Mouse (Mus musculus): ENCODE results near the gene Zbtb20. TPM values are rescaled to one million over a fixed set of nuclear protein-coding genes. Genes with fewer than 3 reads are reported as not detected.

The Zbtb20 gene
- total and polyA plus RNA-seq, 2 experiments from 2014 or later, result 25.2 to 38.0 TPM

DNA sequence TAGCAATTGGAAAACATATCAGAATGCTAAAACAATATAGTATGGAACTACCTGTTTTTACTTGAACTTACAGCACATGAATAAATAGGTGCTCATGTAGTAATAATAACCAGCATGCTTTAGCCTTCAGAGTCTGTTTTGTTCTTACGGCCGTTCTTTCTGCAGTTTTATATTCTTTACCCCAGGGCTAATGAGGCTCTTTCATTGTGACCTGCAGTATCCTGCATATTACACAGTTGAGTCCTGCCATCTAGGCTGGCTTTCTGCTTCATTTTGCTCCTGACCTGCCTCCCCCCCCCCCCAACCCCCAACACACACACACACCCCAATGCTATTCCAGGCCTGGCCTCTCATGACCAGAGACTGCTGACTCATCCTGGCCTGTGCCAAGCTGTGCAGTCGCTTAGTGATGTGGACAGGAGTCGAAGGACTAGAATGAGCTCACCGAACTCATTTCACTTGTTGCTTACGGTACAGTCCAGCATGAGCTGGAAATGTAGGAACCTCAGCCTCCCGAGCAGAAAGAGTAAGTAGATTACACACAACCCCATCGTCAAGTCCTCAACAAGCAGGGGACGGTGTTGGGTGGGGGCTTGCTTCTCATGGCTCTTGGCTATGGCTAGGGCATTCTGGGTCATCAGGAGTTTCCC is 487.1 kb downstream of the Zbtb20 start:
- Histone ChIP-seq H3K27ac (ENCODE audit: low read depth, low read length) (no peak overlapping the region), H3K4me1 (ENCODE audit: insufficient read depth, low read length) (no peaks in the 10 kb centered on the region), H3K27me3 (ENCODE audit: insufficient read depth, low read length) (no peaks in the 10 kb centered on the region), H3K9me3 (ENCODE audit: low read length) (no peaks in the 10 kb centered on the region), H3K4me3 (ENCODE audit: low read depth, low read length) (no peak overlapping the region), H3K36me3 (ENCODE audit: insufficient read depth, low read length) (no peaks in the 10 kb centered on the region), H3K4me2 (ENCODE audit: low read depth, low read length, poor library complexity, severe bottlenecking) (no peak overlapping the region), H3K9ac (replicated peaks; ENCODE audit: low read length, poor library complexity, severe bottlenecking) (no peak overlapping the region)
- ATAC-seq (ENCODE audit: low FRiP score) (peak; percentile 31; the same call in 1 of the 2 replicates), DNase-seq (ENCODE audit: low spot score) (peak; percentile 42)
- 71% methylated on average over 9 of the region's 9 CpGs for WGBS
- TF ChIP-seq CTCF (IDR thresholded peaks at IDR 0.05), result no peak

DNA sequence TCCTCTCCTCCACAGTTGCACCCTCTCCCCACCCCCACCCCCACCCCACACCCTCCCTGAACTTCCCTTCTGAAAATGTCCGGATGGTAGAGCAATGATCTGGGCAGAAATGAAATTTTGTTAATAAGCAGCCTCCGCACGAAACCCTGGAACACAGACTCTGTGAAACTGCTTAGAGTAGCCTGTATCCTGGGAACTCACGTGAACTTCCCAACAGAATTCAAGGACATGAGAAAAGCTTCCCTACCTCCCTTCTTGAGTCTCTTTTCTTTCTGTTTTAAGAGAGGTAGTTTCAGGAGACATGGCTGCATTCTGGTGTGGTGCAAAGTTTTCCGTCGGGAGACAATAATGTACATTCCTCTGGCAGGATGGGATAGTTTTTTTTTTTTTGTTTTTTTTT is 487.6 kb downstream of the Zbtb20 start:
- TF ChIP-seq CTCF (IDR thresholded peaks at IDR 0.05), result no peak
- no peaks in the 10 kb centered on the region for H3K4me1 ChIP-seq (ENCODE audit: insufficient read depth, low read length)
- H3K36me3 ChIP-seq (ENCODE audit: insufficient read depth, low read length), result no peaks in the 10 kb centered on the region
- no peaks in the 10 kb centered on the region for H3K27me3 ChIP-seq (ENCODE audit: insufficient read depth, low read length)
- 0 out of 2 replicates have a peak overlapping the region, but pooled peaks have one; percentile 32 for H3K27ac ChIP-seq (ENCODE audit: low read depth, low read length)
- ATAC-seq (ENCODE audit: low FRiP score), result no peak
- no peak overlapping the region for H3K9ac ChIP-seq (replicated peaks; ENCODE audit: low read length, poor library complexity, severe bottlenecking)
- no peak overlapping the region for H3K4me3 ChIP-seq (ENCODE audit: low read depth, low read length)
- no peak for DNase-seq (ENCODE audit: low spot score)
- no peak overlapping the region for H3K4me2 ChIP-seq (ENCODE audit: low read depth, low read length, poor library complexity, severe bottlenecking)
- 64% methylated on average over 6 of the region's 6 CpGs for WGBS
- H3K9me3 ChIP-seq (ENCODE audit: low read length), result no peaks in the 10 kb centered on the region

DNA sequence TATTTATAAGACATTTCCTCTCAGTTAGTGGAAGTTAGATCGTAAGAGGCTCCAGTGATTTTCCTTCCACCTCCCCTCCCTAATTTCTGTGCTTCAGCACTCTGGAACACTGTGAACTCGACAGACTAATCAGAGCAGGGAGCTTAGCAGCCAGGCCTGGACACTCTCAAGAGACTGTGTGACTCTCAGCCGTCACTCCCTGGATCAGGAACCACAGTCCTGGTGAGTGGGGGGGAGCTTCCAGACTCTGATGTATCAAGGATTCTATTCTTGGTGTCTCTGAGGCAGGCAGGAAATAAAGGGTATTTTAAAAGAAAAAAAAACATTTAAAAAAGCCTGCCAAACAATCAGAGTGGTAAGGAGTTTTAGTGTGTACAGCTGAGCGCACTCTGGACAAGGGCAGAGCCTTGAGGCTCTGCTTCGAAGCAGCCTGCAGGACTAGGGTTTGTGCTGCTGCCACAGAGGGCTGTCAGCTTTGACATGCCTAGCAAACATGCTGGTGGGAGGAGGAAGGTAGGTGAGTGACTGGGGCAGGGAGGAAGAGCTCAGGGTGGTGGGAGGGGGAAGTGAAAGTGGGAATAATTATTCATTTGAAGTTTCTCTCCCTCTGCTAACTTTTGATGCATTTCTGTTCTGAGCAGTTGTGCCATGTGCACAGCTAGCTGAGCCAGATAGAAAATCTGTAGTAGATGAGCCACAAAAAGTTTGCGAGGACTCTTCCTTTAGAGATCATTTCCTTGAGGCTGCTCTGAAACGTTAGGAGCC is 488.3 kb downstream of the Zbtb20 start:
- Histone ChIP-seq H3K9me3 (ENCODE audit: low read length) (no peaks in the 10 kb centered on the region), H3K27ac (ENCODE audit: low read depth, low read length) (no peak overlapping the region), H3K4me1 (ENCODE audit: insufficient read depth, low read length) (no peaks in the 10 kb centered on the region), H3K4me3 (ENCODE audit: low read depth, low read length) (no peak overlapping the region), H3K4me2 (ENCODE audit: low read depth, low read length, poor library complexity, severe bottlenecking) (0 out of 2 replicates have a peak overlapping the region, but pooled peaks have one; percentile 3), H3K9ac (replicated peaks; ENCODE audit: low read length, poor library complexity, severe bottlenecking) (no peak overlapping the region), H3K27me3 (ENCODE audit: insufficient read depth, low read length) (no peaks in the 10 kb centered on the region), H3K36me3 (ENCODE audit: insufficient read depth, low read length) (no peaks in the 10 kb centered on the region)
- TF ChIP-seq CTCF (IDR thresholded peaks at IDR 0.05), result no peak
- ATAC-seq (ENCODE audit: low FRiP score) (no peak), DNase-seq (ENCODE audit: low spot score) (peak; percentile 29)
- WGBS, result 27% methylated on average over 7 of the region's 7 CpGs

DNA sequence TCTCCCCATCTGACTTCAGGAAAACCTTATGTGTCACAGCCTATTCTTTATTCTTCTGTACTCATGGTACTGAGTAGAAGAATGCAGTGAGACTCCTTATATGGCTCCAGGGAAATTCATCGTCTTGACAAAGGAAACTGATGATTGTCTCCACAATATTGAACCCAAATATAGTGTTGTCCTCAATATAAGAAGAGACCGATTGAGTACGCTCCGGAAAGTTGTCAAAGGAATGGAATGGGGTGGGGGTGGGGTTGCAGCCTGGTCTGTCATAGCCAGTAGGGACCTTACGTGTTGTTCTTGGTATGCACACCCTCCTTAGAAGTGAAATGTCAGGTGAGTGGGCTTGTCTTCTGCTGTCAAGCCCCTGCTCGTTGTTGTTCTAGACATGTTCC is 488.8 kb downstream of the Zbtb20 start:
- ATAC-seq (ENCODE audit: low FRiP score), result no peak
- WGBS, result 88% methylated on average over 6 of the region's 6 CpGs

DNA sequence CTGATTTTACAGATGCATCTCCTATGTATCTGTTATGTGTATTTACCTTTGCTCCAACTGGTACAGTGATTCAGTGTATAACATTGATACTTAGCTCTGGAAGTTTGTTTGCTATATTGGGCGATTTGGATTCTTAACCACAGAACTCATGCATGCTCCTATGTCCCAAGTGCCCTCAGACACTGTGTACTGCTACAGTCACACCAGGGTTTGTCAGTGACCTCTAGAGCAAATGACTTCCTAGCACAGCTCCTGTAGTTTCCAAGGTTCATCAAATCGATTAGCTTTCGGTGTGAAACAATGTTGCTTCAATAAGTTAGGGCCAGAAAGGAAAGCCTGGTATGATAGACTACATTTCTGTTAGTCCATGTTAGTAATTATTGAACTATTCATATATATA is 489.6 kb downstream of the Zbtb20 start:
- no peak for ATAC-seq (ENCODE audit: low FRiP score)
- Histone ChIP-seq H3K27ac (ENCODE audit: low read depth, low read length) (no peak overlapping the region), H3K36me3 (ENCODE audit: insufficient read depth, low read length) (no peaks in the 10 kb centered on the region), H3K4me1 (ENCODE audit: insufficient read depth, low read length) (no peaks in the 10 kb centered on the region), H3K27me3 (ENCODE audit: insufficient read depth, low read length) (no peaks in the 10 kb centered on the region), H3K9me3 (ENCODE audit: low read length) (no peaks in the 10 kb centered on the region), H3K4me2 (ENCODE audit: low read depth, low read length, poor library complexity, severe bottlenecking) (no peak overlapping the region), H3K4me3 (ENCODE audit: low read depth, low read length) (no peak overlapping the region), H3K9ac (replicated peaks; ENCODE audit: low read length, poor library complexity, severe bottlenecking) (no peak overlapping the region)
- WGBS, result 95% methylated on average over 3 of the region's 3 CpGs
- DNase-seq (ENCODE audit: low spot score), result no peak
- TF ChIP-seq CTCF (IDR thresholded peaks at IDR 0.05), result no peak

More for the DNA sequence above, 488.8 kb downstream of the Zbtb20 start:
- no peaks in the 10 kb centered on the region for H3K4me1 ChIP-seq (ENCODE audit: insufficient read depth, low read length)
- no peak overlapping the region for H3K4me2 ChIP-seq (ENCODE audit: low read depth, low read length, poor library complexity, severe bottlenecking)
- no peaks in the 10 kb centered on the region for H3K27me3 ChIP-seq (ENCODE audit: insufficient read depth, low read length)
- H3K36me3 ChIP-seq (ENCODE audit: insufficient read depth, low read length), result no peaks in the 10 kb centered on the region
- H3K9ac ChIP-seq (replicated peaks; ENCODE audit: low read length, poor library complexity, severe bottlenecking), result no peak overlapping the region
- no peak for DNase-seq (ENCODE audit: low spot score)
- no peaks in the 10 kb centered on the region for H3K9me3 ChIP-seq (ENCODE audit: low read length)
- no peak for TF ChIP-seq CTCF (IDR thresholded peaks at IDR 0.05)
- no peak overlapping the region for H3K27ac ChIP-seq (ENCODE audit: low read depth, low read length)
- no peak overlapping the region for H3K4me3 ChIP-seq (ENCODE audit: low read depth, low read length)

DNA sequence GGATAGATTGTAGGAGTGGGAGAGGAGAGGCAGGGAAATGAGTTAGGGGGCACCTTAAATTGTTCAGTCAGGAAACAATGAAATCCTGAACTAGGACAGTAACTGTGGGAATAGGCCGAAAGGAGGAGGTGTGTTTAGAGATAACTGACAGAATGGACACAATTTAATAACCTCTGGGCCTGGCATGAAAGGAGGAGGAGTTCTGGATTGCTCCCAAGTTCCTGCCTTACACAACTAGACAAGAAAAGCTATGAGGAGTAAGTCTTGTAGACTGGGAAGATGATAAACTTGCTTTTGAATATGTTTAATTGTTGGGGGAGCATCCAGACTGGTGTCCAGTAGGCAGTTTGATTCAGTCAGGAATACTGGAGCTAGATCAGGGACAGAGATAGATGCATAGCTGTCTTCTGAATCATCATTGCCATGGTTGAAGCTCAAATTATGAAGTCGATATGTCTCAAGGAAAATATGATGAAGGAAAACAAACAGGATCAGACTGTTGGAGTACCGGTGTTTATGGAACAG is 494.9 kb downstream of the Zbtb20 start:
- Histone ChIP-seq H3K27ac (ENCODE audit: low read depth, low read length) (no peak overlapping the region), H3K36me3 (ENCODE audit: insufficient read depth, low read length) (no peaks in the 10 kb centered on the region), H3K4me2 (ENCODE audit: low read depth, low read length, poor library complexity, severe bottlenecking) (no peak overlapping the region), H3K27me3 (ENCODE audit: insufficient read depth, low read length) (no peaks in the 10 kb centered on the region), H3K4me3 (ENCODE audit: low read depth, low read length) (no peak overlapping the region), H3K9me3 (ENCODE audit: low read length) (no peaks in the 10 kb centered on the region), H3K9ac (replicated peaks; ENCODE audit: low read length, poor library complexity, severe bottlenecking) (no peak overlapping the region), H3K4me1 (ENCODE audit: insufficient read depth, low read length) (no peaks in the 10 kb centered on the region)
- TF ChIP-seq CTCF (IDR thresholded peaks at IDR 0.05), result no peak
- ATAC-seq (ENCODE audit: low FRiP score) (no peak), DNase-seq (ENCODE audit: low spot score) (no peak)
- 89% methylated on average over 3 of the region's 3 CpGs for WGBS
